8 mouse cellular contexts compared by ENCODE assay signal in genomic region chr9:45415912-45416311, GRCm38 (mm10). TPM values are rescaled to one million over a fixed set of nuclear protein-coding genes. Genes with fewer than 3 reads are reported as not detected.
A peak's percentile ranks its signal among the peaks of the same experiment; 100 is the strongest.
DNase-seq lines count a peak whose midpoint lies in the region; TF ChIP-seq lines count a peak whose summit lies in the region.
"Had no signal": no experiment of that assay in that cellular context is flagged by ENCODE, and none has a peak within 500 bp of the region (broad histone marks: within the 10 kb centered on the region; RNA-seq: fewer than 3 reads in every experiment).

No protein-coding gene starts in this region.

- no peak for TF ChIP-seq POLR2A in MEL (IDR thresholded peaks at IDR 0.05; ENCODE audit: control insufficient read depth in 1 of 2, insufficient read depth in 1 of 2, low read depth in 1 of 2, low read length in 2 of 2, poor library complexity in 1 of 2)

- no peaks in the 10 kb centered on the region for H3K9me3 ChIP-seq in MEL (replicated peaks; ENCODE audit: insufficient read depth, low read length)
- H3K9me3 ChIP-seq: stomach, embryonic 15.5 days had no signal

- H3K27me3 ChIP-seq in MEL (ENCODE audit: control insufficient read depth in 1 of 2, insufficient read depth in 2 of 2, low read length in 2 of 2): no peaks in the 10 kb centered on the region
- H3K27me3 ChIP-seq: stomach, embryonic 15.5 days had no signal

- no peak overlapping the region for H3K9ac ChIP-seq in MEL (ENCODE audit: control insufficient read depth, low read depth, low read length, poor library complexity, severe bottlenecking)
- H3K9ac ChIP-seq: stomach, embryonic 15.5 days had no signal

- no peak overlapping the region for H3K4me3 ChIP-seq in MEL (ENCODE audit: control insufficient read depth in 1 of 2, insufficient read depth in 1 of 2, low read depth in 2 of 2, low read length in 2 of 2)
- H3K4me3 ChIP-seq: stomach, embryonic 15.5 days had no signal

- peak; percentile 81 to 90 (median 84) for TF ChIP-seq CTCF in MEL (IDR thresholded peaks at IDR 0.05 in 2 of 3, conservative IDR thresholded peaks at IDR 0.05 in 1 of 3; ENCODE audit: control insufficient read depth in 1 of 3, insufficient read depth in 1 of 3, low read depth in 2 of 3, low read length in 3 of 3, poor library complexity in 1 of 3, severe bottlenecking in 1 of 3)

- no peak overlapping the region for H3K27ac ChIP-seq in MEL (ENCODE audit: control insufficient read depth, low read depth, low read length)
- H3K27ac ChIP-seq: stomach, embryonic 15.5 days had no signal

- no peak for TF ChIP-seq EP300 in MEL (IDR thresholded peaks at IDR 0.05; ENCODE audit: low read depth in 1 of 2, low read length in 2 of 2)

- H3K79me2 ChIP-seq in MEL (ENCODE audit: control insufficient read depth, insufficient read depth, low read length, poor library complexity): no peaks in the 10 kb centered on the region

- no peaks in the 10 kb centered on the region for H3K36me3 ChIP-seq in MEL (ENCODE audit: control insufficient read depth in 1 of 2, insufficient read depth in 2 of 2, low read length in 2 of 2)
- H3K36me3 ChIP-seq: stomach, embryonic 15.5 days had no signal

- H3K4me1 ChIP-seq in MEL (ENCODE audit: control insufficient read depth in 1 of 2, insufficient read depth in 2 of 2, low read length in 2 of 2): no peaks in the 10 kb centered on the region

- DNase-seq in layer of hippocampus, adult 11-12 months (ENCODE audit: low spot score): peak; percentile 84
- DNase-seq in layer of hippocampus, adult 9-10 months (ENCODE audit: low spot score): no peak
- DNase-seq in MEL (ENCODE audit: low read depth, low spot score): peak; percentile 62
- DNase-seq in c-Kit-positive CD71-positive TER-119-positive erythroid progenitor cells, embryonic 14.5 days (ENCODE audit: low spot score): peak; percentile 24
- DNase-seq in frontal cortex, postnatal 25 days (ENCODE audit: low spot score in 2 of 2): peak; percentile 75 to 79
- DNase-seq in left cerebral cortex, postnatal 36 days (ENCODE audit: low spot score in 2 of 2): peak; percentile 64 to 79
- DNase-seq in right cerebral cortex, adult 18-20 months: peak; percentile 71

- TF ChIP-seq RAD21 in MEL (IDR thresholded peaks at IDR 0.05; ENCODE audit: low read depth, low read length): peak; percentile 76

- intact Hi-C loops in left cerebral cortex, postnatal 36 days (cut with DNase I): loop anchor here (2.0 to 5.0 kb wide), 2 partner anchors 171 to 339 kb away; no protein-coding TSS in a partner anchor

TF ChIP-seq in MEL, 35 proteins besides CTCF, POLR2A, EP300 and RAD21:
- TF ChIP-seq ZC3H11A (IDR thresholded peaks at IDR 0.05; ENCODE audit: low read depth, low read length) (peak; percentile 48; the same call in 1 of the 2 replicates), SMC3 (IDR thresholded peaks at IDR 0.05; ENCODE audit: low read depth, low read length) (peak; percentile 55), MYB (IDR thresholded peaks at IDR 0.05; ENCODE audit: low read depth, low read length) (no peak)

RNA-seq across cellular contexts. Expression of gene Dscaml1, which starts 10.5 kb away (rescaled TPM):
- not detected in 2 replicates for total RNA-seq in MEL (2012; rRNA removed)
- not detected for polyA plus RNA-seq in MEL (2012; ENCODE audit: insufficient read depth in 1 of 2, insufficient read length in 2 of 2, low read depth in 1 of 2, low replicate concordance in 2 of 2, missing spikeins in 1 of 2)
- total RNA-seq in left cerebral cortex, postnatal 36 days (2021): 10 to 100 TPM; 42.5 to 64.6 TPM

RNA-seq across cellular contexts. Expression of gene Fxyd2, which starts 16.4 kb away (rescaled TPM):
- total RNA-seq in MEL (2012; rRNA removed): not detected in 2 replicates
- not detected for polyA plus RNA-seq in MEL (2012; ENCODE audit: insufficient read depth in 1 of 2, insufficient read length in 2 of 2, low read depth in 1 of 2, low replicate concordance in 2 of 2, missing spikeins in 1 of 2)
- 1 to 10 TPM; 5.7 to 5.8 TPM for total RNA-seq in left cerebral cortex, postnatal 36 days (2021)

RNA-seq across cellular contexts. Expression of gene Fxyd6, which starts 45.9 kb away (rescaled TPM):
- not detected in 2 replicates for total RNA-seq in MEL (2012; rRNA removed)
- not detected for polyA plus RNA-seq in MEL (2012; ENCODE audit: insufficient read depth in 1 of 2, insufficient read length in 2 of 2, low read depth in 1 of 2, low replicate concordance in 2 of 2, missing spikeins in 1 of 2)
- 100 to 1,000 TPM; 110 to 129 TPM for total RNA-seq in left cerebral cortex, postnatal 36 days (2021)

Comparison
In these comparisons a context has a peak if more than half of its experiments do, and no peak if none do; other contexts are left out.
1. RNA of gene Dscaml1, which starts 10.5 kb away (total RNA-seq): 42.5 to 64.6 TPM in left cerebral cortex, postnatal 36 days; not detected in MEL; every median in the first group is over 10 times any median in the second.
2. RNA of gene Fxyd6, which starts 45.9 kb away (total RNA-seq): 110 to 129 TPM in left cerebral cortex, postnatal 36 days; not detected in MEL; every median in the first group is over 100 times any median in the second.